Mouse (Mus musculus): ENCODE measurements around the gene Fam43b. TPM values are rescaled to one million over a fixed set of nuclear protein-coding genes. Genes with fewer than 3 reads are reported as not detected.
A peak's percentile ranks its signal among the peaks of the same experiment; 100 is the strongest.

Gene Fam43b
- polyA plus RNA-seq, 1 experiment from 2014 or later = not detected

DNA sequence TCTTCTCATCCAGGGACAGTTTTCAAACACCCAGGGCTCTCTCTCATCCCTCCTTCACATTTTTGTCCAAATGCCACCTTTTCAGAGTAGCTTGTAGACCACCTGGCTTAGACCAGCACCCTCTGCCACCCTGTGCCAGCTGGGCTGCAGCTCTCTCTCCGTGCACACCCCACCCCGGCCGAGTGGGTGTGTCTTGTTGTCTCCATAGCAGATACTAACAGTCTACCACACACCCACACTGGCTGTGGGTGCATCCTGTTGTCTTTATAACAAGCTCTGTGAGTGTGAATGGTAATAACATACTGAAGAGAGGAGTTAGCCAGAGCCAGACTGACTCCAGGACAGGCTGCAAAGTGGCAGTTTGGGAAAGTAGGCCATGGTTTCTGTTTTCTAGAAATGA lies 19.7 kb upstream of the Fam43b start:
- 80% methylated on average over 3 of the region's 3 CpGs for WGBS
- no peaks in the 10 kb centered on the region for H3K9me3 ChIP-seq (replicated peaks)
- peaks cover 21% of the 10 kb centered on the region for H3K27me3 ChIP-seq (ENCODE audit: low read depth, poor library complexity, severe bottlenecking)
- no peaks in the 10 kb centered on the region for H3K36me3 ChIP-seq
- peaks cover 25% of the 10 kb centered on the region for H3K4me1 ChIP-seq
- H3K27ac ChIP-seq (replicated peaks) = no peak overlapping the region
- DNase-seq (ENCODE audit: low spot score) = no peak
- H3K4me3 ChIP-seq = no peak overlapping the region

DNA sequence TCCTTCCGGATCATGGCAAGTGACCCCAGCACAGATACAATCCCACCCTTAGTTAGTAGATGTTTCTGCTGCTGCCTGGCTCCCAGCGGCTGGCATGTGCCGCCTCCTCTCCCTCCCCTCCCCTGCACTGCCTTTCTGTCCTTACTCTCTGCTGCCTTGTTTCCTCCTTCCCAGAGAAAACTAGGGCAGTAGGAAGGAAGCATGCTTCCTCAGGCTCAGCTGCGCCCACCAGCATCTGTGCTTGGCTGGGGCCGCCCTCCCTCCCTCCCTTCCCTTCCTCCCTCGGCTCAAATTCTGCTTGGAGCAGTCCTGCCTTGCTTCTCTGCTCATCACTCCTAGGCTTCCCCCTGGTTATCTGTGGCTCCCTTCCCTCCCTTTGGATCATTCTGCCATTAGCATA lies 18.4 kb upstream of the Fam43b start:
- no peak for DNase-seq (ENCODE audit: low spot score)
- H3K4me3 ChIP-seq = no peak overlapping the region
- peaks cover 26% of the 10 kb centered on the region for H3K4me1 ChIP-seq
- H3K27ac ChIP-seq (replicated peaks) = no peak overlapping the region
- no peaks in the 10 kb centered on the region for H3K36me3 ChIP-seq
- no peaks in the 10 kb centered on the region for H3K9me3 ChIP-seq (replicated peaks)
- peaks cover 29% of the 10 kb centered on the region for H3K27me3 ChIP-seq (ENCODE audit: low read depth, poor library complexity, severe bottlenecking)
- 34% methylated on average over 6 of the region's 6 CpGs for WGBS

DNA sequence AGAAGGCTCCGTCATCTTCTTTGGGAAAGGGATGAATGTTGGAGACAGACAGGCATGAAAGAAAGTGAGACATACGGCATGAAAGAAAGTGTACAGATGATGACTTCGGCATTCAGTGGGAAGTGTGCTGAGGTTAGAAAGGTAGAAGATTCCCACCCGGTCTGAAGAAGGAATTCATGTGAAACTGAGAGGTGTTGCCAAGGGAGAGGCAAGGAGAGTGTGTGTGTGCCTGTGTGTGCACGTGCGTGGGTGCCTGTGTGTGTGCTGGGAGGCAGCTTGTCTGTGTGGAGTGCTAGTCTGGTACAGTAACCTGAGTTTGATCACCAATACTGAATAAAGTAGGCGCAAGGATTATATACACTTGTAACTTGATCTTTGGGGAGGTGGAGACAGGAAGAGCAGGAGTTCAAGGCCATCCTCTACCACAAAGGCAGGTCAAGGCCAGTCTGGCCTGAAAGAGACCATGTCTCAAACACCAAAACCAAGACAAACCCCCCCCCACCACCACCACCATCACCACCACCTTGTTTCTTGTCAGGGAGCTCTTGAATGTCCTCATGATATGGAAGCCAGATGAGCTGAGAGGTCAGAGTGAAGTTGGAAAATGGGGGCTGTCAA lies 15.3 kb upstream of the Fam43b start:
- DNase-seq (ENCODE audit: low spot score) = no peak
- H3K4me3 ChIP-seq = no peak overlapping the region
- 54% methylated on average over 7 of the region's 7 CpGs for WGBS
- peaks cover 29% of the 10 kb centered on the region for H3K27me3 ChIP-seq (ENCODE audit: low read depth, poor library complexity, severe bottlenecking)
- H3K36me3 ChIP-seq = no peaks in the 10 kb centered on the region
- no peak overlapping the region for H3K27ac ChIP-seq (replicated peaks)
- peaks cover 14% of the 10 kb centered on the region; the same call in 1 of the 2 replicates for H3K4me1 ChIP-seq
- H3K9me3 ChIP-seq (replicated peaks) = no peaks in the 10 kb centered on the region

- peaks cover 33% of the 10 kb centered on the region for H3K27me3 ChIP-seq (ENCODE audit: low read depth, poor library complexity, severe bottlenecking)
- H3K4me3 ChIP-seq = no peak overlapping the region
- 29% methylated on average over 5 of the region's 5 CpGs for WGBS
- no peak for DNase-seq (ENCODE audit: low spot score)
- no peak overlapping the region for H3K27ac ChIP-seq (replicated peaks)
- H3K9me3 ChIP-seq (replicated peaks) = no peaks in the 10 kb centered on the region
- no peaks in the 10 kb centered on the region for H3K36me3 ChIP-seq
- peaks cover 14% of the 10 kb centered on the region; the same call in 1 of the 2 replicates for H3K4me1 ChIP-seq
Observed at GRCm38 (mm10) chr4:138411011-138411410, 14.7 kb upstream of the Fam43b start.

GRCm38 (mm10) chr4:138407479-138408194 lies 11.3 kb upstream of the Fam43b start:
- H3K27ac ChIP-seq (replicated peaks) = no peak overlapping the region
- H3K4me1 ChIP-seq = 0 out of 2 replicates have a peak, but pooled peaks cover 5% of the 10 kb centered on the region
- 85% methylated on average over 12 of the region's 13 CpGs for WGBS
- H3K4me3 ChIP-seq = no peak overlapping the region
- H3K9me3 ChIP-seq (replicated peaks) = no peaks in the 10 kb centered on the region
- H3K27me3 ChIP-seq (ENCODE audit: low read depth, poor library complexity, severe bottlenecking) = peaks cover 19% of the 10 kb centered on the region; the same call in 1 of the 2 replicates
- no peak for DNase-seq (ENCODE audit: low spot score)
- H3K36me3 ChIP-seq = no peaks in the 10 kb centered on the region

DNA sequence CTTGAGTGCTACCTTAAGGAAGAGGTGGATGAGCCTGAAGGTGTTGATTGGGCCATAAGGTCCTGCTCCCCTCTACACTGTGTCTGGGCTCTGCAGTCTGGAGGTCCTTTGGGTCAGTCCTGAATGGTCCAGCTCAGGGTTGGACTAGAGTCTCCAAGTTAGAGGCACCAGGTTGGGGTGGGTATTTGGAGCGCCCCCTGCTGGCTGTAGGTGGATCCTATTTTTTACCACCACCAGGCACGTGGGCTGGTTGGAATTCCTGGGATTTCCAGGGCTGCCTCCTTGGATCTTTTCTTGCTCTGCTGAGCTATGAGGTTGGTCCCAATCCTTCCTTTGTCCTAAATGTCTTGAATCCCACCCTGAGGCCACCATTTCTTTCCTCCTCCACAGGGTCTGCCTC lies 8.5 kb upstream of the Fam43b start:
- H3K4me1 ChIP-seq = no peaks in the 10 kb centered on the region
- no peak overlapping the region for H3K27ac ChIP-seq (replicated peaks)
- H3K36me3 ChIP-seq = no peaks in the 10 kb centered on the region
- H3K27me3 ChIP-seq (ENCODE audit: low read depth, poor library complexity, severe bottlenecking) = peaks cover 6% of the 10 kb centered on the region; the same call in 1 of the 2 replicates
- DNase-seq (ENCODE audit: low spot score) = peak; percentile 33
- H3K4me3 ChIP-seq = no peak overlapping the region
- WGBS = 3% methylated on average over 2 of the region's 2 CpGs
- no peaks in the 10 kb centered on the region for H3K9me3 ChIP-seq (replicated peaks)

DNA sequence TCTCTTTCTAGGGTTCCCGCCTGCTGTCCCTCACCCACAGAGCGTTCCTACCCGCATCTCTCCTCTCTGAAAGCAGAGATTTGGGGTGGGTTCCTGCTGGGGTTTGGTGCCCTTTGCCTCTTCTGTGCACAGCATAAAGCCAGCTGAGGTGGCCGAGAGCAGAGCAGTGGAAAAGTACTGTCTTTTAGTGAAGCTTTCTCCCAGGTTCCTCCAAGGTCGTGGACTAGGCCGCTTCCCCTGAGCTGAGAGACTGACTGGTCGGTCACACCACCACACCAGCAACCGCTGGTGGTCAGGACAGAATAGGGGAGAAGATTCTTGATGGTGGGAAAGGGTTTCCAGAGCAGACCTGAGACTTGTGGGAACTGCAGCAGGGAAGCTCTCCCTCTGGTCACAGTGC lies 383 bp upstream of the Fam43b start:
- no peak overlapping the region for H3K27ac ChIP-seq (replicated peaks)
- H3K27me3 ChIP-seq (ENCODE audit: low read depth, poor library complexity, severe bottlenecking) = peaks cover 83% of the 10 kb centered on the region
- no peaks in the 10 kb centered on the region for H3K9me3 ChIP-seq (replicated peaks)
- H3K4me1 ChIP-seq = peaks cover 25% of the 10 kb centered on the region
- H3K4me3 ChIP-seq = peak overlapping the region; percentile 55
- DNase-seq (ENCODE audit: low spot score) = no peak
- 6% methylated on average over 8 of the region's 8 CpGs for WGBS
- H3K36me3 ChIP-seq = no peaks in the 10 kb centered on the region

DNA sequence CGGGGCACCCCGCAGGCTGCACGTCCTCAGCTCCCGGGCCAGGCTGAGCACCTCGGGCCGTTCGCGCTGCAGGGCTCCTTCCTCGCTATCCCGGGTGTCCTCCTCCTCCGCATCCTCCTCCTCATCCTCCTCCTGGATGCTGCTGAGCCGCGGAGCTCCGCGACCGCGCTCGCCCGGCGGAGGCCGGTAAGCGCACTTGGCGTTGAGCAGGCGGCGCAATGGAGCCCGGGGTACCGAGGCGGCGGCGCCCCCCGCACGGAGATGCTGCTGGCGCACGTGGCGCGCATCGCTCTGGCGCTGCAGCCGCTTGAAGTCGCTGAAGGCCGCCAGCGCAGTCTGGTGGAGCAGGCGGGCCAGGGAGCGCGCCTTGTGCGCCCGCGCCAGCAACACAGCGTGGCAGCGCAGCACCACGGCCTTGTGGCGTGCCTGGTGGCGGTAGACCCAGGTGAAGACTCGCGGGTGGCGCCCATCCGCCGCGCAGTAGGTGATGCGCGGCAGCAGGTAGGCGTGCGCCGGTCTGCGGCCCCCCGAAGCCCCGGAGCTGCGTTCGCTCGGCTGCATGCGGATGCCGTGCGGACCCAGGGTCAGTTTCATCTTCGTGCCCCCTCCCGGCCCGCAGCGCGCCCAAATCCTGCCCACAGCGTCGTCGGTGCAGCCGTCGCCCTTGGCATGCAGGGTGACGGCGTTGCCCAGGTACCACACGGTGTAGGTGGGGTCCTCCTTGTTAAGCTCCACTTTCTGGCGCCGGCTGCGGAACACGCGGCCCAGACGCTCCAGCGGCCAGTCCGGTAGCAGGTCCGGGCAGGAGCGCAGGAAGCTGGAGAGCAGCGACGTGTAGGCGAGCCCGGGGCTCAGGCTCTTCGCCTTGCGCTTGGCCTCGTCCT lies 999 bp downstream of the Fam43b start:
- under 1% methylated on average over 103 of the region's 103 CpGs for WGBS
- Histone ChIP-seq H3K4me3 (peak overlapping the region; percentile 55), H3K27me3 (ENCODE audit: low read depth, poor library complexity, severe bottlenecking) (peaks cover 95% of the 10 kb centered on the region), H3K27ac (replicated peaks) (no peak overlapping the region; the same call in 1 of the 2 replicates), H3K36me3 (no peaks in the 10 kb centered on the region), H3K9me3 (replicated peaks) (no peaks in the 10 kb centered on the region), H3K4me1 (peaks cover 25% of the 10 kb centered on the region)
- DNase-seq (ENCODE audit: low spot score) = peak; percentile 37

DNA sequence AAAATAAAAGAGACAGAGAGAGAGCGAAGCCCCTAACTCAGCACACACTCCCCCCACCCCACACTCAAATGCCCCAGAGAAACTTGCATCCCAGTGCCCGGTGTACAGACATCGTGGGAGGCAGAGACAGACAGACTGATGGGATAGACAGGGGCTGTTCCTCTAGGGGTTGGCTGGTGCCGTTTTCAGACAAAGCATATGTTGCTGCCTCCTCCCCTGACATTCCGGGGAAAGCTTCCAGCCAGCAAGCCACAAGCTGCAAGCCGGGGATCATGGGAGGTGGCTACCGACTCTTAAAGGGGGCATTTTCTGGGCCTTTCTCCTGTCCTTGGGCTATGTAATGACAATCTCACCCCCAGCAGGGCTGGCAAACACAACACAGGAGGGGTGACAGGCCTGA lies 2.6 kb downstream of the Fam43b start:
- Histone ChIP-seq H3K27ac (replicated peaks) (no peak overlapping the region), H3K9me3 (replicated peaks) (no peaks in the 10 kb centered on the region), H3K27me3 (ENCODE audit: low read depth, poor library complexity, severe bottlenecking) (peaks cover 83% of the 10 kb centered on the region), H3K4me3 (no peak overlapping the region), H3K4me1 (peaks cover 25% of the 10 kb centered on the region), H3K36me3 (no peaks in the 10 kb centered on the region)
- DNase-seq (ENCODE audit: low spot score) = no peak
- 64% methylated on average over 7 of the region's 7 CpGs for WGBS

GRCm38 (mm10) chr4:138383789-138384188 lies 12.5 kb downstream of the Fam43b start:
- no peak overlapping the region for H3K27ac ChIP-seq (replicated peaks)
- no peaks in the 10 kb centered on the region for H3K9me3 ChIP-seq (replicated peaks)
- H3K4me1 ChIP-seq = peaks cover 19% of the 10 kb centered on the region
- H3K4me3 ChIP-seq = no peak overlapping the region
- H3K36me3 ChIP-seq = no peaks in the 10 kb centered on the region
- H3K27me3 ChIP-seq (ENCODE audit: low read depth, poor library complexity, severe bottlenecking) = peaks cover 6% of the 10 kb centered on the region; the same call in 1 of the 2 replicates
- WGBS = 57% methylated on average over 4 of the region's 4 CpGs
- no peak for DNase-seq (ENCODE audit: low spot score)

DNA sequence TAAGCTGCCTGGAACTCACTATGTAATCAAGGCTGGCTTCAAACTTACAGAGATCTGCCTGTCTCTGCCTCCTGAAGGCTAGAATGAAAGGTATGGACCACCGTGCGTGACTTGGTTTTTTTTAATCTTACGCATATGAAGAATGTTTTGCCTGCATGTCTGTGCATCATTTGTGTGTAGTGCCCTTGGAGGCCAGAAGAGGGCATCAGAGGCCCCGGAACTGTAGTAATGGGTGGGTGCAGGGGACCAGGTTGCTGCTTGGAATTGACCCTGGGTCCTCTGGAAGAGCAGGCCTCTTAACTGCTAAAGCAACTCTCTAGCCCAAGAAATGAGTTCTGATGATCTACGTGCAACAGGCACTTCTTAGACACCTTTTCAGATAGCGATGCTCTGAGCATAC lies 13.9 kb downstream of the Fam43b start:
- no peak for DNase-seq (ENCODE audit: low spot score)
- Histone ChIP-seq H3K27ac (replicated peaks) (no peak overlapping the region), H3K4me1 (peaks cover 20% of the 10 kb centered on the region), H3K9me3 (replicated peaks) (no peaks in the 10 kb centered on the region), H3K36me3 (no peaks in the 10 kb centered on the region), H3K27me3 (ENCODE audit: low read depth, poor library complexity, severe bottlenecking) (peaks cover 6% of the 10 kb centered on the region; the same call in 1 of the 2 replicates), H3K4me3 (no peak overlapping the region)
- 79% methylated on average over 6 of the region's 6 CpGs for WGBS

DNA sequence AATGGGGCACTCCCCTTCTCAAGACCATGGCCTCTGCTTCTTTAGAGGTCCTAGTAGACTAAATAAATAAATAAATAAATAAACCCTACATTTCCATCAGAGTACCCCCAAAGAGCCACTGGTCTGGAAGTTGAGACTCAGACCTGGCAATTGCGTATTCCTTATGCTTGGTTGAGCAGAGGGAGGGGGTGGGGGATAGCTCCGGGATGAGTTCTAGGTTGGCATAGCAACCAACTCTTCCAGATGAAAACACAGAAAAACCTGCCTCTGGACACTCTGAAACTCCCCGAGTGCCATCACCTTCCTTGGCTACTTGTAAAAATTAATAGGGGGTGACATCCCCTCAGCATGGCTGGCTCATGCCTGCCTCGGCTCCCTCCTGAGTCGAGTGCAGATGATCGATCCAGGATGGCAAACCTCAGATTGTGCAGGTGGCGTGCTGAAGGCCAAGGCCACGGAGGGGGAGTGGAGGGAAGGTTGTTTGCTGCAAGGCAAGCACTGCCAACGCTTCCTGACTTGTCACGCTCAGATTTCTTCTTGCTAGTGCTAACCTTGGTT lies 16.1 kb downstream of the Fam43b start:
- Histone ChIP-seq H3K9me3 (replicated peaks) (no peaks in the 10 kb centered on the region), H3K36me3 (no peaks in the 10 kb centered on the region), H3K27ac (replicated peaks) (no peak overlapping the region), H3K4me3 (no peak overlapping the region), H3K27me3 (ENCODE audit: low read depth, poor library complexity, severe bottlenecking) (peaks cover 6% of the 10 kb centered on the region; the same call in 1 of the 2 replicates), H3K4me1 (peaks cover 21% of the 10 kb centered on the region)
- DNase-seq (ENCODE audit: low spot score) = no peak
- 45% methylated on average over 10 of the region's 10 CpGs for WGBS
